Mouse (Mus musculus) neural tube, embryonic 14.5 days (tissue): Measurements from ENCODE around the gene Klhl3. TPM values are rescaled to one million over a fixed set of nuclear protein-coding genes. Genes with fewer than 3 reads are reported as not detected.

Experiments used
- ATAC-seq: fragments of 200-750 bp; cut with Nextera tagmentation; 2 replicates; pipeline ENCODE4 v1.8.0; 2017; ENCODE audit warnings: low read depth, mild to moderate bottlenecking, moderate TSS enrichment, moderate library complexity
- H3K27ac ChIP-seq: fragments of 300-500 bp; sonication (generic); 2 replicates; pipeline ENCODE4 v1.5.1; 2014; ENCODE audit warnings: low read depth, mild to moderate bottlenecking, control low read depth, low read length, moderate library complexity, mixed read lengths
- H3K27me3 ChIP-seq: fragments of 300-500 bp; sonication (generic); 2 replicates; pipeline ENCODE4 v1.6.1; 2014; ENCODE audit warnings: low read length; ENCODE audit not compliant: control insufficient read depth, insufficient read depth
- H3K36me3 ChIP-seq: fragments of 300-500 bp; sonication (generic); 2 replicates; pipeline ENCODE4 v1.6.1; 2014; ENCODE audit warnings: low read length, mixed read lengths; ENCODE audit not compliant: control insufficient read depth, insufficient read depth
- H3K4me1 ChIP-seq: fragments of 300-500 bp; sonication (generic); 2 replicates; pipeline ENCODE4 v1.6.1; 2014; ENCODE audit warnings: low read length; ENCODE audit not compliant: control insufficient read depth, insufficient read depth
- H3K4me2 ChIP-seq: fragments of 300-500 bp; sonication (generic); 2 replicates; pipeline ENCODE4 v1.6.1; 2014; ENCODE audit warnings: mild to moderate bottlenecking, low read depth, low read length, control low read depth
- H3K4me3 ChIP-seq: fragments of 300-500 bp; sonication (generic); 2 replicates; pipeline ENCODE4 v1.5.1; 2014; ENCODE audit warnings: low read depth, low read length, control low read depth, mixed read lengths
- H3K9ac ChIP-seq: fragments of 300-500 bp; sonication (generic); replicated peaks from 2 replicates; pipeline ENCODE4 v1.6.1; 2014; ENCODE audit warnings: low read depth, mild to moderate bottlenecking, control low read depth, low read length, mixed read lengths
- H3K9me3 ChIP-seq: fragments of 300-500 bp; sonication (generic); 2 replicates; pipeline ENCODE4 v1.6.1; 2016; ENCODE audit warnings: low read length; ENCODE audit not compliant: control insufficient read depth
- WGBS: fragments of 180-500 bp; shearing (Covaris S2); extraction: QIAGEN DNeasy Blood & Tissue Kit; methylation state at CpG from one replicate; pipeline ENCODE4 v1.1.7; 2014; 5-methylcytosine and 5-hydroxymethylcytosine counted together
- polyA plus RNA-seq: library from polyadenylated mRNA; unstranded; fragments of >200 nt; fragmentation: Nextera tagmentation; extraction: Ambion mirVana; gene quantifications from 2 replicates; pipeline ENCODE4 v1.2.1, GENCODE M21; 2014

Klhl3 gene
- polyA plus RNA-seq, 1 experiment from 2014 or later: 17.6 TPM

DNA sequence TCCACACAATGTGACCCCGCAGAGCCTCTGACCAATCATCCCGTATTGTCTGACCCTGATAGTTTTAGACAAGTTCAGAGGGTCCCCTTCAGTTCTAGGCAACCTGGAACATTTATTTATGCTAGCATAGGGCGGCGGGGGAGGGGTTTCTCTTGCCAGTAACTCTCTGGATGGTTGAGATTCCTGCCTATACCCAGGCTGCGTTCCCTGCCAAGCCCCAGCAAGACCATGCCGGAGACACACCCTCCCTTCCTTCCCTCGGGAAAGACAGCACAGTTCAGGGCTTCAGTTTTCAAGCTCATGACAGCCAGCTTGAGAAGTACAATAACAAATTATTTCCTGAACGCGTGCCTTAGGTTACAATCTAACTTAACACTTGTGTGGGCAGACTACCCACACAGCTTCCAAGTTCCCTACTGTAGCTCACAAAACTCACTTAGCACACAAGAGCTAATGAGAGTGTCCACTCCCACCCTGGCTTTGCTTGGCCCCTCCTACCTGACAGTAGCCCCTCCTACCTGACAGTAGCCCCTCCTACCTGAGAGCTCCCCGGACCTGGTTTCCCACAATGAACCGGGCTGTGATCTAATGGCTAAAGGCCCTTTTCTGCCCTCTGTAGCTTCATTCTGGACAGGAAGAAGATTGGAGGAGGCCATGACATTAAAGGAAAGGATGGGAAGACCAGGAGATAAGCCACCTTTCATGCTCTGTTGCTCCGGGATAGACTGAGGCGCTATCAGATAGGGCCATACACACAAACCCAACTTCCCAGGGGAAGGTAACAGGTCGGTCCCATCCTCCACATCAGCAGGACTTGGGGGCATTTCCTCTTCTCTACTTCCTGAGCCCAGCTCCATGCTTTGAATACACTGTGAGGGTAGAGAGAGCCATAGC, 46.6 kb downstream of the Klhl3 start:
- no peak for ATAC-seq
- H3K9me3 ChIP-seq: no peaks in the 10 kb centered on the region
- 71% methylated on average over 14 of the region's 14 CpGs for WGBS
- no peak overlapping the region for H3K27ac ChIP-seq
- no peak overlapping the region for H3K9ac ChIP-seq
- no peaks in the 10 kb centered on the region for H3K27me3 ChIP-seq
- no peak overlapping the region for H3K4me3 ChIP-seq
- H3K4me1 ChIP-seq: no peaks in the 10 kb centered on the region
- H3K36me3 ChIP-seq: no peaks in the 10 kb centered on the region; the same call in 1 of the 2 replicates
- H3K4me2 ChIP-seq: no peak overlapping the region

DNA sequence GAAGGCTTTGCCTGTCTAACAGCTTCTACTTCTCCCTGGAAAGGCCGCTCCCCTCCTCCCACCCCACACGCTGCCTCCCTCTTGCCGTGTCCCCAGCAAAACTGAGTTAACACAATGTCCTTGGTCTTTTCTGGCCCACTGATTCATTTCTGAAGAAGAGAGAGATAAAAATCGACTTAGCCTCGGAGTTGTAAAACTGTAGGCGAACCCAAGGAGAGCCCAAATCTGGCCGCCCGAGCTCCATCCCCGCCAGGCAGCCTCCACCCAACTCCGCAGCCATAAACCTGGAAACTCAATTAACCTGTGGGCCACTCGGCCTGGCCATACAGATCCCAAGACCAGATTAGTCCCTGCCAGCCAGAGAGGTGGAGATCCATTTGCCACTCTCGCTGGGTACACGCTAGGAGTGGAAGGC, 47.3 kb downstream of the Klhl3 start:
- H3K27me3 ChIP-seq: no peaks in the 10 kb centered on the region
- no peak overlapping the region for H3K9ac ChIP-seq
- H3K4me3 ChIP-seq: no peak overlapping the region
- H3K36me3 ChIP-seq: no peaks in the 10 kb centered on the region; the same call in 1 of the 2 replicates
- no peak overlapping the region for H3K27ac ChIP-seq
- no peak for ATAC-seq
- WGBS: 68% methylated on average over 13 of the region's 13 CpGs
- H3K4me1 ChIP-seq: no peaks in the 10 kb centered on the region
- H3K9me3 ChIP-seq: no peaks in the 10 kb centered on the region
- H3K4me2 ChIP-seq: no peak overlapping the region

DNA sequence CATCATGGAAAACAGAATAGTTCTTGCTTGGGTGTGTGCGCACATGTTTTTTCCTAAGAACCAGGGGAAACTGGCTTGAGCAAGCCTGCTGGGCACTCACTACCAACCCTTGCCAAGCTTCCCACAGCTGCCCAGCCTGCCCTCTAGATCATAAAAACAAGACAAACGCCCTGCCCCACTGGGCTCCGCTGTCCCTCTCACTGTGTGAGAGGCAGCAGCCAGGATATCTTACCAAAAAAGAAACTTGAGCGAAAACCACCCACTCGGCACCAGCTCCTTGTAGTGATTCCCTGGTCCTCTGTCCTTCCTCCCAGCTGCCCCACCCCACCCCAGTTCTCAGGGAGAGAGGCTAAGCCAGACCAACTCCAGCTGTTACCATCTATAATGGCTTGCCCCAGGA, 48.1 kb downstream of the Klhl3 start:
- no peak overlapping the region for H3K27ac ChIP-seq
- no peaks in the 10 kb centered on the region for H3K4me1 ChIP-seq
- no peaks in the 10 kb centered on the region for H3K9me3 ChIP-seq
- no peak overlapping the region for H3K4me3 ChIP-seq
- H3K9ac ChIP-seq: no peak overlapping the region
- H3K27me3 ChIP-seq: no peaks in the 10 kb centered on the region
- WGBS: 72% methylated on average over 5 of the region's 5 CpGs
- ATAC-seq: no peak
- no peak overlapping the region for H3K4me2 ChIP-seq
- no peaks in the 10 kb centered on the region; the same call in 1 of the 2 replicates for H3K36me3 ChIP-seq

DNA sequence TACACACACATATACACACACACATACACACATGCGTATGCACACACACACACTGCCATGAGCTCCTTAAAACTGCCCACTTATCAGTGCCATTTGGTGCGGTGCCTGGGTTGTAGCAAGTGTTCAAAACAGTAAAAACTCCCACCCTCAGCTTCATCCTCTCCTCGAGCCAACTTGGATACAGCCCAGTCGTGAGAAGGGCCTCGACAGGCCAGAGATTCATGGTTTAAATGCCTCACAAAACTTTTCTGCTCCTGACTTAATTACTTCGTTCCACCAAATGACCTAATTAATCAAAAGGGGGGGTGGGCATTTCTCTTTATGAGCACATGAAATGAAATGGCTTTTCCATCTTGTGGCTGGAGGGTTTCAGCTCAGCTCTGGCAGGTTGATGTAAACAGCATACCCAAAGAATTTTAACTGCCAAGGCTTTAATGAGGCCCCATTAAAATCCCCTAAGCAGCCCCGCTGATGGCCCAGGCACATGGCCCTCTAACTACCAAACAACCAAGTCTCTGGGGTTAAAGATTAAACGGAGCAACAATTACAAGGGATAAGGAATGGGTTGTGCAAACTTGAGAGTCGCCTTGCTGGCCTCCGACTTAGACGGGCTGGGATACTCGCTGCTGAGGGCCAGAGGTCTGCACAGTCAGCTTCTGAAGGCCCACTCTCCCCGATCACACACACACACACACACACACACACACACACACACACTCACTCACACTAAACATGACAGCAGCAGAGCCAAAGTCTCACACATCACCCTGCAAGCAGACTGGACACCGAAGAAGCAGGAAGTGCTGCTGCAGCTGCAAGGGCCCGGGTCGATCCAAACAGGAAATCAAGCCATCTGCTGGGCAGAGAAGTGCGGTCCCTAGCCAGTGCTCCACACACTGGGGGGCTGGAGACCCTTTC, 55.2 kb downstream of the Klhl3 start:
- peak; percentile 62 for ATAC-seq
- no peak overlapping the region for H3K27ac ChIP-seq
- WGBS: 15% methylated on average over 17 of the region's 17 CpGs

DNA sequence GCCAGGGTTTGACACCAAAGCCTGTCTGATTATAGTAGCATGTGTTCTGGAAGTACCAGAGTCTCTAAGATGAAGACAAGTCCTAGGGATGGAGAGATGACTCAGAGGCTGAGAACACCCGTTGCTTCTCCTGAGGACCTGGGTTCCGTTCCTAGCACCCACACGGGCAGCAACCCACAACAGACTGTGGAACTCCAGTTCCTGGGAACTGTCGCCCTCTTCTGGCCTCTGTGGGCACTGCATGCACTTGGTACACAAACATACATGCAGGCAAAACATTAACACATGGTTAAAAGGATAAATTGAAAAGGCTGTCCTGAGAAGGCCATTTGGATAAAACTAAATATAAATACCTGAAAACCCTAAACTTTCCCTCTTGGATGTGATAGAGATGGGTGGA, 56.8 kb downstream of the Klhl3 start:
- WGBS: 86% methylated on average over 4 of the region's 4 CpGs

More for the DNA sequence above, 55.2 kb downstream of the Klhl3 start:
- H3K4me3 ChIP-seq: no peak overlapping the region
- H3K9me3 ChIP-seq: no peaks in the 10 kb centered on the region
- no peaks in the 10 kb centered on the region for H3K27me3 ChIP-seq
- H3K4me2 ChIP-seq: no peak overlapping the region
- peaks cover 13% of the 10 kb centered on the region; the same call in 1 of the 2 replicates for H3K4me1 ChIP-seq
- H3K36me3 ChIP-seq: no peaks in the 10 kb centered on the region; the same call in 1 of the 2 replicates
- no peak overlapping the region for H3K9ac ChIP-seq

DNA sequence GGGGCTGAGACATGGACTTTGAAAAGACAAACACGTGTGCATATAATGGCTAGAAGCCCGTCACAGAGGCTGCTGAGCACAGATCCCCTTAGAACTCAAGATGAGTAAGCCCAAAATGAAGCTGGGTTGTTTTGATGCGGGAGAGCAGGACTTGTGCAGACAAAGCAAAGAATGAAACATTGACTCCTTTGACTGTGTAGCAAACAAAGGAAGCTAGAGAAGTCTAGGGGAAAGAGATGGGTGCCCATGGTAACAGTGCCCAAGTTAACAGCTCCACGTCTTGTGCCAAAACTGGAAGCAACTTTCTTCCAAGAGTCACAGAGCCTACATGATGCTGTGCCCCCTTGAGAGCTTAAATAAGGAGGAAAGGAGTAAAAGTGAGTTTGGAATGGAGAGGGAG, 59.8 kb downstream of the Klhl3 start:
- Histone ChIP-seq H3K36me3 (no peaks in the 10 kb centered on the region), H3K4me3 (no peak overlapping the region), H3K4me2 (no peak overlapping the region), H3K27ac (no peak overlapping the region), H3K9me3 (no peaks in the 10 kb centered on the region), H3K9ac (no peak overlapping the region), H3K4me1 (peaks cover 9% of the 10 kb centered on the region; the same call in 1 of the 2 replicates), H3K27me3 (no peaks in the 10 kb centered on the region)
- 59% methylated on average over 4 of the region's 4 CpGs for WGBS
- ATAC-seq: peak; percentile 61; the same call in 1 of the 2 replicates

More for the DNA sequence above, 56.8 kb downstream of the Klhl3 start:
- no peak overlapping the region for H3K4me2 ChIP-seq
- no peaks in the 10 kb centered on the region for H3K36me3 ChIP-seq
- no peaks in the 10 kb centered on the region for H3K27me3 ChIP-seq
- ATAC-seq: no peak
- H3K27ac ChIP-seq: no peak overlapping the region
- no peaks in the 10 kb centered on the region for H3K9me3 ChIP-seq
- no peak overlapping the region for H3K4me3 ChIP-seq
- no peak overlapping the region for H3K9ac ChIP-seq
- H3K4me1 ChIP-seq: peaks cover 13% of the 10 kb centered on the region; the same call in 1 of the 2 replicates

DNA sequence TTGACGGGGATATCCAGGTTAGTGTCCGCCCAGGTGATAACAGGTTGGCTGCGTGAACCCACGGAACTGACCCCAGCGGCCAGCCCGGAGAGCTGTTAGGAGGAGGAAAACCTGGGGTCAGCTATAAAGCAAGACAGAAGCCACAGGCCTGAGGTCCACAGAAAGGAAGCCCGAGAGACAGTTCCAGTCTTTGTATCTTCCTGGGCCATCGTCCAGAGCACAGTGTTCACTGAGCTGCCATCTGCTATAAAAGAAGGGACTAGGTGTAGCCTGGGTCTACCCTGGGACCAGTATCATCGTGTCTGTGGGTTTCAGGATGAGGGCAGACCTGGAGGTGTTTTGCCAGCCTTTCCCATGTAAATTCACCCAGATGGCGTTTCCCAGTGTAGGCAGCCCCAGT, 61.7 kb downstream of the Klhl3 start:
- Histone ChIP-seq H3K4me3 (no peak overlapping the region), H3K4me2 (no peak overlapping the region), H3K9me3 (no peaks in the 10 kb centered on the region), H3K9ac (no peak overlapping the region), H3K27ac (no peak overlapping the region), H3K4me1 (no peaks in the 10 kb centered on the region), H3K27me3 (no peaks in the 10 kb centered on the region), H3K36me3 (no peaks in the 10 kb centered on the region)
- WGBS: 81% methylated on average over 10 of the region's 10 CpGs
- ATAC-seq: no peak

DNA sequence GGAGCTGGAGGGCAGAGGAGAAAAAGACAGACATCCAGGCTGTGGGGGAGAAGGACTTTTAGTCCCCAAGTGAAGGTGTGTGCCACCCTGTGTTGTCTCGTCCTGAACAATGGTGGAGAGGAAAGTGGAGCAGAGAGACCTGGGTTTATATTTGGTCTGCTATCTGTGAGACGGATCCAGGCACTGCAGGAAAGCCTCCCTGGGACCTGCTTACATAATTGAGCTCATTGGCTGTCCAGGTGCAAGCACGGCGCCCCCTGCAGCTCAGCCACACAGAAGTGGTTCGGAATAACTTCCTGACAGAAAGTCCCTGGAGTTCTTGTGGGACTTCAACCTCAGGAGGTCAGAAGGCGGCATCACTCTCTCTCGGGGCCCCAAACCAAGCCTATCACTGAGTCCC, 62.1 kb downstream of the Klhl3 start:
- Histone ChIP-seq H3K9me3 (no peaks in the 10 kb centered on the region), H3K27ac (no peak overlapping the region), H3K4me1 (no peaks in the 10 kb centered on the region), H3K27me3 (no peaks in the 10 kb centered on the region), H3K4me3 (no peak overlapping the region), H3K9ac (no peak overlapping the region), H3K4me2 (no peak overlapping the region), H3K36me3 (no peaks in the 10 kb centered on the region)
- 60% methylated on average over 7 of the region's 7 CpGs for WGBS
- no peak for ATAC-seq
